Mouse (Mus musculus) midbrain, embryonic 16.5 days (tissue): ENCODE data around the gene Dpp6. TPM values are rescaled to one million over a fixed set of nuclear protein-coding genes. Genes with fewer than 3 reads are reported as not detected.

ENCODE experiments used
- ATAC-seq: fragments of 200-750 bp; cut with Nextera tagmentation; 2 replicates; pipeline ENCODE4 v1.8.0; 2017; ENCODE audit warnings: moderate TSS enrichment
- H3K27ac ChIP-seq: fragments of 300-500 bp; sonication (generic); 2 replicates; pipeline ENCODE4 v1.5.1; 2014; ENCODE audit warnings: mild to moderate bottlenecking, low read length, mixed read lengths
- H3K27me3 ChIP-seq: fragments of 300-500 bp; sonication (generic); 2 replicates; pipeline ENCODE4 v1.6.1; 2014; ENCODE audit warnings: low read depth, low read length, mixed read lengths; ENCODE audit not compliant: control insufficient read depth, insufficient read depth
- H3K36me3 ChIP-seq: fragments of 300-500 bp; sonication (generic); 2 replicates; pipeline ENCODE4 v1.6.1; 2014; ENCODE audit warnings: mild to moderate bottlenecking, low read length, moderate library complexity, mixed read lengths; ENCODE audit not compliant: control insufficient read depth, insufficient read depth
- H3K4me1 ChIP-seq: fragments of 300-500 bp; sonication (generic); 2 replicates; pipeline ENCODE4 v1.6.1; 2014; ENCODE audit warnings: mild to moderate bottlenecking, low read length, mixed read lengths; ENCODE audit not compliant: control insufficient read depth, insufficient read depth
- H3K4me2 ChIP-seq: fragments of 300-500 bp; sonication (generic); 2 replicates; pipeline ENCODE4 v1.6.1; 2014; ENCODE audit warnings: mild to moderate bottlenecking, low read length, mixed read lengths
- H3K4me3 ChIP-seq: fragments of 300-500 bp; sonication (generic); 2 replicates; pipeline ENCODE4 v1.5.1; 2014; ENCODE audit warnings: low read depth, mild to moderate bottlenecking, low read length, moderate library complexity, mixed read lengths
- H3K9ac ChIP-seq: fragments of 300-500 bp; sonication (generic); 2 replicates; pipeline ENCODE4 v1.6.1; 2014; ENCODE audit warnings: low read depth, low read length, mixed read lengths
- H3K9me3 ChIP-seq: fragments of 300-500 bp; sonication (generic); replicated peaks from 2 replicates; pipeline ENCODE4 v1.6.1; 2014; ENCODE audit warnings: mild to moderate bottlenecking, low read length, mixed read lengths; ENCODE audit not compliant: control insufficient read depth, poor library complexity, severe bottlenecking
- WGBS: fragments of 180-500 bp; shearing (Covaris S2); extraction: QIAGEN DNeasy Blood & Tissue Kit; methylation state at CpG from one replicate; pipeline ENCODE4 v1.1.7; 2014; 5-methylcytosine and 5-hydroxymethylcytosine counted together
- polyA plus RNA-seq: library from polyadenylated mRNA; unstranded; fragments of >200 nt; fragmentation: Nextera tagmentation; extraction: Ambion mirVana; gene quantifications from 2 replicates; pipeline ENCODE4 v1.2.1, GENCODE M21; 2015

Gene Dpp6
- polyA plus RNA-seq, 1 experiment from 2014 or later: 102 TPM

GRCm38 (mm10) chr5:27604132-27604531, 787.1 kb downstream of the Dpp6 start:
- Histone ChIP-seq H3K4me3 (no peak overlapping the region), H3K4me2 (no peak overlapping the region), H3K27me3 (no peaks in the 10 kb centered on the region), H3K9me3 (no peaks in the 10 kb centered on the region), H3K9ac (no peak overlapping the region), H3K36me3 (no peaks in the 10 kb centered on the region), H3K27ac (peak overlapping the region; percentile 32), H3K4me1 (peaks cover 11% of the 10 kb centered on the region)
- ATAC-seq: no peak
- WGBS: 80% methylated on average over 1 of the region's 1 CpGs

GRCm38 (mm10) chr5:27615769-27616168, 798.8 kb downstream of the Dpp6 start:
- peak; percentile 85 for ATAC-seq
- H3K4me3 ChIP-seq: no peak overlapping the region
- H3K4me1 ChIP-seq: no peaks in the 10 kb centered on the region
- H3K4me2 ChIP-seq: no peak overlapping the region
- 30% methylated on average over 7 of the region's 7 CpGs for WGBS
- no peaks in the 10 kb centered on the region for H3K9me3 ChIP-seq
- no peak overlapping the region for H3K9ac ChIP-seq
- 0 out of 2 replicates have a peak overlapping the region, but pooled peaks have one; percentile 48 for H3K27ac ChIP-seq
- H3K27me3 ChIP-seq: no peaks in the 10 kb centered on the region
- no peaks in the 10 kb centered on the region for H3K36me3 ChIP-seq

- no peaks in the 10 kb centered on the region for H3K27me3 ChIP-seq
- no peaks in the 10 kb centered on the region for H3K36me3 ChIP-seq
- no peaks in the 10 kb centered on the region for H3K9me3 ChIP-seq
- no peak overlapping the region for H3K9ac ChIP-seq
- H3K27ac ChIP-seq: no peak overlapping the region
- H3K4me3 ChIP-seq: no peak overlapping the region
- ATAC-seq: no peak
- H3K4me1 ChIP-seq: no peaks in the 10 kb centered on the region
- no peak overlapping the region for H3K4me2 ChIP-seq
These were observed 804.8 kb downstream of the Dpp6 start for GRCm38 (mm10) chr5:27621811-27622210.

- 72% methylated on average over 1 of the region's 1 CpGs for WGBS
- ATAC-seq: no peak
These were observed 806.9 kb downstream of the Dpp6 start for GRCm38 (mm10) chr5:27623876-27624275.

GRCm38 (mm10) chr5:27632151-27632550, 815.1 kb downstream of the Dpp6 start:
- no peak overlapping the region for H3K4me2 ChIP-seq
- no peak overlapping the region for H3K27ac ChIP-seq
- no peaks in the 10 kb centered on the region for H3K9me3 ChIP-seq
- no peaks in the 10 kb centered on the region for H3K27me3 ChIP-seq
- ATAC-seq: no peak
- no peaks in the 10 kb centered on the region for H3K4me1 ChIP-seq
- H3K9ac ChIP-seq: no peak overlapping the region
- no peak overlapping the region for H3K4me3 ChIP-seq
- 86% methylated on average over 2 of the region's 2 CpGs for WGBS
- peaks cover 26% of the 10 kb centered on the region for H3K36me3 ChIP-seq

More at GRCm38 (mm10) chr5:27623876-27624275, 806.9 kb downstream of the Dpp6 start:
- Histone ChIP-seq H3K4me2 (no peak overlapping the region), H3K27ac (no peak overlapping the region), H3K4me3 (no peak overlapping the region), H3K27me3 (no peaks in the 10 kb centered on the region), H3K9ac (no peak overlapping the region), H3K4me1 (no peaks in the 10 kb centered on the region), H3K36me3 (no peaks in the 10 kb centered on the region), H3K9me3 (no peaks in the 10 kb centered on the region)

GRCm38 (mm10) chr5:27635941-27636340, 818.9 kb downstream of the Dpp6 start:
- no peaks in the 10 kb centered on the region for H3K27me3 ChIP-seq
- ATAC-seq: no peak
- no peaks in the 10 kb centered on the region for H3K4me1 ChIP-seq
- peaks cover 31% of the 10 kb centered on the region for H3K36me3 ChIP-seq
- WGBS: 80% methylated on average over 2 of the region's 2 CpGs
- no peak overlapping the region for H3K4me2 ChIP-seq
- no peaks in the 10 kb centered on the region for H3K9me3 ChIP-seq
- H3K4me3 ChIP-seq: no peak overlapping the region
- H3K9ac ChIP-seq: no peak overlapping the region
- no peak overlapping the region for H3K27ac ChIP-seq

- H3K9ac ChIP-seq: no peak overlapping the region
- ATAC-seq: no peak
- peaks cover 8% of the 10 kb centered on the region; the same call in 1 of the 2 replicates for H3K36me3 ChIP-seq
- no peak overlapping the region for H3K27ac ChIP-seq
- no peak overlapping the region for H3K4me3 ChIP-seq
- no peak overlapping the region for H3K4me2 ChIP-seq
- no peaks in the 10 kb centered on the region for H3K9me3 ChIP-seq
- WGBS: 86% methylated on average over 1 of the region's 1 CpGs
- no peaks in the 10 kb centered on the region for H3K27me3 ChIP-seq
- H3K4me1 ChIP-seq: no peaks in the 10 kb centered on the region
These were observed 824.9 kb downstream of the Dpp6 start for GRCm38 (mm10) chr5:27641876-27642275.

- H3K4me3 ChIP-seq: no peak overlapping the region
- ATAC-seq: peak; percentile 66; the same call in 1 of the 2 replicates
- H3K4me2 ChIP-seq: no peak overlapping the region
- WGBS: 57% methylated on average over 8 of the region's 8 CpGs
- peaks cover 2% of the 10 kb centered on the region for H3K4me1 ChIP-seq
- H3K27ac ChIP-seq: no peak overlapping the region
- no peaks in the 10 kb centered on the region for H3K27me3 ChIP-seq
- H3K9ac ChIP-seq: no peak overlapping the region
- no peaks in the 10 kb centered on the region for H3K36me3 ChIP-seq
- H3K9me3 ChIP-seq: no peaks in the 10 kb centered on the region
These were observed 835.1 kb downstream of the Dpp6 start for GRCm38 (mm10) chr5:27651879-27652814.

GRCm38 (mm10) chr5:27656101-27656500, 839.1 kb downstream of the Dpp6 start:
- no peak for ATAC-seq
- Histone ChIP-seq H3K4me3 (no peak overlapping the region), H3K4me2 (no peak overlapping the region), H3K9me3 (no peaks in the 10 kb centered on the region), H3K27ac (no peak overlapping the region), H3K36me3 (no peaks in the 10 kb centered on the region), H3K9ac (no peak overlapping the region), H3K27me3 (no peaks in the 10 kb centered on the region), H3K4me1 (peaks cover 2% of the 10 kb centered on the region)
- WGBS: 55% methylated on average over 6 of the region's 6 CpGs
